Mouse (Mus musculus) heart, adult 9 months (tissue): Measurements from ENCODE around the gene Tcstv3.
"Not testable (repeated sequence)": the region's sequence is repeated elsewhere in the genome, so short reads cannot be mapped to it uniquely, and the experiment has no call there.

ENCODE experiments used
- DNase-seq, 2 experiments: peaks; one replicate each; pipeline ENCODE4 v3.0.0; 2022; ENCODE audit warnings: low spot score in 2 of 2

The Tcstv3 gene

DNA sequence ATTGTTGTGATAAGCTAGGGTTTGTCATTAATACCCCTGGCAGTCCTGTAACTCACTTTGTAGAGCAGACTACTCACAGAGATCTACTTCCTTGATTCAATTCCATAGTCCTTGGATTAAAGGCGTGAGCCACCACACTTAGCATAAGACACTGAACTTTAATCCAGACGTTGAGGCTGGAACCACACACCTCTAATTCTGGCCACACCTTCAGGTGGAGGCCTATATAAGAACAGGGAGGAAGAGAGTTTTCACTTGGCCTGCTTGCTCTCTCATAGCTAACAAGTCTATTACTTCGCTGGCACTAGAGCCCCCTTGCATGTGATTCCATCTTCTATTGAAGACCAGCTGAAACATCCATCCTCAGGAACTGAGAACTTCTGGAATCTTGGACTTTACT is at the start of gene Tcstv3:
Gene Tcstv3, plus strand, starts transcription at position 301 of the 400 bp plus-strand sequence.
- not testable (repeated sequence) for DNase-seq

DNA sequence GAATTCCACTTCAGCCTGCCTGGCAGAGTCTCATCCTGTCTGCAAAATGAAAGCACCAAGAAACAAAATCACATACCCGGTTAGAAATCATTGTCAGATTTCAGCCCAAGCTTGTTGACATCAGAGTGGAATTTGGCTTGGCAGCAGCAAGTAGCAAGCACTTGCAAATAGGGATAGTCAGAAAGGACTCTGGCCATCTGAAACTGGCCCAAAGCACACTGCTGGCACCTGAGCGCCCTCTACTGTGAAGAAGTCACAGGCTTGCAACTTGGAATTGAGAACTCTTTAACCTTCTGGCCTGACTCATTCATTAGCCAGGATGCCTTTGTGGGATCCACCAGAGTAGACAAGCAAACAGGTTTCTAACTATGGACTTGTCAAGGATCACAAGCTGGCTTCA is 38.8 kb upstream of the Tcstv3 start:
- DNase-seq = not testable (repeated sequence)

DNA sequence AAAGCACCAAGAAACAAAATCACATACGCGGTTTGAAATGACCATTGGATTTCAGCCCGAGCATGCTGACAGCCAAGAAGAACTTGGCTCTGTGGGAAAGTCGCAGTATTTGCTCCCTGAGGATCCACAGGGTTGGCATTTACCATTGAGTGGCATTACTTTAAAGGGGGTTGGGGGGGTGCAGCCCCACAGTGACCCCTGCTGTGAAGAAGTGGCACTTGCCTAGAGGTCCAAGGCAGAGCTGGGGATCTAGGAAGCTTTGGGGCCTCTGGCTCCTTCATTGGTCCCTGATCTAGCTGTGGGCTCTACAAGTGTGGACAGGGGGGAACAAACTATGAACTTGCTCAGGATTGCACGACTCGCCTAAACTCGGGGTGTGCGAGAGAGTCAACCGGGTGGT is 37.9 kb upstream of the Tcstv3 start:
- DNase-seq = no peak

DNA sequence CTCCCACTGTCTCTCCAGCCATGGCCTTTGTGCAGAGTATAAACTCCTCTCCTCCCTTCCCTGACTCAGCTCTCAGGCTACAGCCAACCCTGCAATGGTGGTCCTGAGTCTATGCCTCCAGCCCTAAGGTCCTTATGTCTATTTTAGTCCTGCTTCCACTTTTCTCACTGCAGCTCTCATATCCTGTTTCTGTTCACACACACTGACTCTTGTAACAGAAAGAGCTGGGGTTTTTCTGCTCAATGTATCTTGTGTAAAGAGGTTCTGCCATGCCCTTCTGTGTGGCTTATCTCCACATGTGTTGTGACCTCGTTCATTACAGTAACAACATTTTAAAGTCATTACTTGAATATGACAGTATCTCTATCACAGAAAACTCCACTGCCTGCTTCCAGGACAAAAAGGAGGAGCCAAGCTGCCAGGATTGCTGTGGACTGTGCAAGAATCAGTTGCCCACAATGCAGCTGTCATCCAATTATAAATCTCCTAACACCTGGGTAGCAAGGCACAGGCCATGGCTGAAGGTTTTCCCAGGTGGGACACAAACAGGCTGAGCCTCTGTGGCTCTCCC is 17.3 kb upstream of the Tcstv3 start:
- no peak for DNase-seq

DNA sequence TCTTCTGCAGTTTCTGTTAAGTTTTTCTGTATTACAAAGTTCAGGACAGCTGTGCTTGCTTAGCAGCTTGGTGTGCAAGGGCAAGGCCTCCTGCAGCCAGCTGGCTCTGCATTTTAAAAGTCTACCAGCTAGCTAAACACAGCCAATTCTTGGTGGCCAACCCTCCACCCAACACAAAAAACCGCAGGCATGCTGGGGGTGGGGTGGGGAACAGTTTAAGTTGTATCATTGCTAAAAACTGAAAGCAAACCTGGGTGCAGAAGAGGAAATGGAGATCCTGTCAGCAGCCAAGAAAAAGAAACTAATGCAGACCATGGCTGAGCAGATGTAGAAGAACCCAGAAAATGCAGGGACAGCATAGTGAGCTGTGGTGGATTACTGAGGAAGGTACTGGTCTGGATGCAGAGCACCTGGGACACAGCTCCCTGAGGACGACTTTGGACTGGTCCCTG is 16.7 kb upstream of the Tcstv3 start, which contains the start of gene BC147527:
Gene BC147527, plus strand, starts transcription at position 402 of the 452 bp plus-strand sequence.
- DNase-seq = peak; percentile 2 to 17

DNA sequence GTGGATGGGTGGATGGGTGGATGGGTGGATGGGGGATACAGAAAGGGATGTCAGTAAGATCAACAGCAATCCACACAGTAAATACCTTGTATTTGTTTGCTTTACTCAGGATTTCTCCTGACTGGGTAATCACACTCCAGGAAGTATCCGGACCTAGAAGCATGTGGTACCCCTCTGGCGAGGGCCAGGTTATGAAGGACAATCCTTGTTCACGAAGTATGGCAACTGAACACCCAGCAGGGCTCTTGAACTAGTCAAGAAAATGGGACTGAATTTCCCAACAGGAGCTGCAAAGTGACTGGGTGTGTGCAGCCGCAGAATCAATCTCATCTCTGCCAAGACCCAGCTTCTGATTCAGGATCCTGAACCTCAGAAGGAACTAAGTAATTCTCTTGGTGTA is 15.8 kb upstream of the Tcstv3 start:
- DNase-seq = no peak

DNA sequence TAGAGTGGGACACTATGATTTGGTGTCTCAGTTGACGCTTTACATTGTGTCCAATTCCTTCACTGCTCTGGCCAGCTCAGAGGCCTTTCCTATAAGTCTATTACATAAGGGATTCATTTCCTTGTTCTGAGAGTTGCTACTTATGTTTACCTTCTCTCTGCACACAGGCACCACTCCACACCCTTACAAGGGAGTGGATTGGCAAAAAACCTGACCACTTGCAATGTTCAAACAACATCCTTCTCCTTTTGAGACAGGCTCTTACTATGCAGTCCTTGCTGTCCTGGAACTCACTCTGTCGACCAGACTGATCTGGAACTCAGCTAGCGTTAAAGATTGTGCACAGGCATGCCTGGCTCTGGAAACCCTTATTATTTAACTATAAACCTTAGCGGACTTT is 5.9 kb upstream of the Tcstv3 start:
- DNase-seq = no peak

DNA sequence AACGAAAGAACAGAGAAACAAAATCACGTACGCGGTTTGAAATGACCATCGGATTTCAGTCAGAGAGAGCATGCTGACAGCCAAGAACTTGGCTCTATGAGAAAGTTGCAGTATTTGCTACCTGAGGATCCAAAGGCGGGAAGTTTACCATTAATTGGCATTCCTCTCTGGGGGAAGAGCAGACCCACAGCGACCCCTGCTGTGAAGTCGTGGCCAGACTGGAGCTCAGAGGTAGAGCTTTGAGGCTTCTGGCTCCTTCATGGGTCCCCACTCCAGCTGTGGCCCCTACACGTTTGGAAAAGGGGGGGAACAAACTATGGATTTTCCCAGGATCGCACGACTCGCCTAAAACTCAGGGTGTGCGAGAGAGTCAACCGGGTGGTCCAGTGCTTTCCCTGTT is 3.1 kb upstream of the Tcstv3 start:
- DNase-seq = no peak

DNA sequence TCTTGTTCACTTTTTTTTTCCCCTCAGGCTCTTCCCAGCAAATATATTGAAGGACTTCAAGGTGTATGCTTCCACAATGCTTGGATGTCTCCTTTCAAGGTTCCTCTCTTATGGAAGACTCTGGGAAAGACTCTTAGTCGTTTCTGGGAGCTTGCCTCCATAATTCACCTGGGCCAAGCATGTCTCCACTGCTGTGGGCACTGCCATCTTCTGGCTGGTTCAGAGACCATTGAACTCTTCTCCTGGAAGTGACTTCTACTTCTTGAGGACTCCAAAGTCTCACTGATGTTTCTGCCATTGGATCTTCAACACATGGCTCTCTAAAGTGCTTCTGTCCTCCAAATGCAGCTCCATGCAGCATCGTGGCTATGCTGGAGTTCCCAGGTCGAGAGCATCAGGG is 3.5 kb downstream of the Tcstv3 start:
- no peak for DNase-seq

DNA sequence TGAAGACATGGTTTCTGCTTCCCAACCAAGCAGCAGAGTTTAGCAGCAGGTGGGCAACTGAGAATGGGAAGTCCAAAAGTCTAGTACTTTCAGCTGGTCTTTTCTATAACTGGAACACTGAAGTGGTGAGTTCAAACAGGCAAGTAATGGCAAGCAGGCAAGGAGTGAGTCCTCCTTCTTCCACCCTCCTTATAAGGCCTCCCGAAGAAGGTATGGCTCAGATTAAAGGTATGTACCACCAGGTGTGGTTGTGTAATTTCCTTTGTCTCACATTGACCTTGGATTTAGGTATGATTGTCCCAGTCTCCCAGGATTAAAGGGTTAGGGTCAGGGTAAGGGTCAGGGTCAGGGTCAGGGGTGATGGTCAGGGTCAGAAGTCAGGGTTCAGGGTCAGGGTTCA is 4.0 kb downstream of the Tcstv3 start:
- no peak for DNase-seq
